Mouse (Mus musculus) neural tube, embryonic 11.5 days (tissue): ENCODE measurements around the gene Cldn18. TPM values are rescaled to one million over a fixed set of nuclear protein-coding genes. Genes with fewer than 3 reads are reported as not detected.

Source experiments
- ATAC-seq: fragments of 200-750 bp; cut with Nextera tagmentation; 2 replicates; pipeline ENCODE4 v1.8.0; 2017; ENCODE audit warnings: moderate number of reproducible peaks, mild to moderate bottlenecking, moderate TSS enrichment, moderate library complexity; ENCODE audit not compliant: insufficient read depth, low FRiP score, low TSS enrichment
- DNase-seq: peaks from one replicate; pipeline ENCODE4 v3.0.0-alpha.2; 2015; ENCODE audit warnings: low spot score
- H3K27ac ChIP-seq: fragments of 300-500 bp; sonication (generic); 2 replicates; pipeline ENCODE4 v1.5.1; 2014; ENCODE audit warnings: low read depth, mild to moderate bottlenecking, low read length
- H3K27me3 ChIP-seq: fragments of 300-500 bp; sonication (generic); 2 replicates; pipeline ENCODE4 v1.6.1; 2014; ENCODE audit warnings: mild to moderate bottlenecking, low read length, mixed read lengths; ENCODE audit not compliant: control insufficient read depth, insufficient read depth
- H3K36me3 ChIP-seq: fragments of 300-500 bp; sonication (generic); 2 replicates; pipeline ENCODE4 v1.6.1; 2014; ENCODE audit warnings: mild to moderate bottlenecking, low read length, moderate library complexity, mixed read lengths; ENCODE audit not compliant: control insufficient read depth, insufficient read depth
- H3K4me1 ChIP-seq: fragments of 300-500 bp; sonication (generic); 2 replicates; pipeline ENCODE4 v1.6.1; 2014; ENCODE audit warnings: low read length, mixed read lengths; ENCODE audit not compliant: control insufficient read depth, insufficient read depth
- H3K4me2 ChIP-seq: fragments of 300-500 bp; sonication (generic); 2 replicates; pipeline ENCODE4 v1.6.1; 2014; ENCODE audit warnings: low read depth, mild to moderate bottlenecking, moderate library complexity
- H3K4me3 ChIP-seq: fragments of 300-500 bp; sonication (generic); 2 replicates; pipeline ENCODE4 v1.5.1; 2014; ENCODE audit warnings: low read depth, low read length
- H3K9ac ChIP-seq: fragments of 300-500 bp; sonication (generic); 2 replicates; pipeline ENCODE4 v1.6.1; 2014; ENCODE audit warnings: mild to moderate bottlenecking, low read length
- H3K9me3 ChIP-seq: fragments of 300-500 bp; sonication (generic); 2 replicates; pipeline ENCODE4 v1.6.1; 2016; ENCODE audit warnings: low read length; ENCODE audit not compliant: control insufficient read depth
- WGBS: fragments of 180-500 bp; shearing (Covaris S2); extraction: QIAGEN DNeasy Blood & Tissue Kit; methylation state at CpG from one replicate; pipeline ENCODE4 v1.1.7; 2014; 5-methylcytosine and 5-hydroxymethylcytosine counted together
- polyA plus RNA-seq: library from polyadenylated mRNA; unstranded; fragments of >200 nt; fragmentation: Nextera tagmentation; extraction: Ambion mirVana; gene quantifications from 2 replicates; pipeline ENCODE4 v1.2.1, GENCODE M21; 2014

Gene Cldn18
- polyA plus RNA-seq, 1 experiment from 2014 or later = not detected

GRCm38 (mm10) chr9:99720011-99720410, 2.9 kb upstream of the Cldn18 start:
- no peak overlapping the region for H3K9ac ChIP-seq
- H3K4me2 ChIP-seq = no peak overlapping the region
- 50% methylated on average over 1 of the region's 1 CpGs for WGBS
- H3K4me3 ChIP-seq = no peak overlapping the region
- no peaks in the 10 kb centered on the region for H3K9me3 ChIP-seq
- H3K27ac ChIP-seq = no peak overlapping the region
- no peaks in the 10 kb centered on the region for H3K36me3 ChIP-seq
- H3K4me1 ChIP-seq = no peaks in the 10 kb centered on the region
- DNase-seq (no peak), ATAC-seq (no peak)
- H3K27me3 ChIP-seq = no peaks in the 10 kb centered on the region

- Histone ChIP-seq H3K27ac (no peak overlapping the region), H3K4me1 (no peaks in the 10 kb centered on the region), H3K4me2 (no peak overlapping the region), H3K9me3 (no peaks in the 10 kb centered on the region), H3K9ac (no peak overlapping the region), H3K27me3 (no peaks in the 10 kb centered on the region), H3K4me3 (no peak overlapping the region), H3K36me3 (no peaks in the 10 kb centered on the region)
- DNase-seq = no peak
- ATAC-seq = no peak
- WGBS = 90% methylated on average over 4 of the region's 4 CpGs
Measured at GRCm38 (mm10) chr9:99710297-99710696, 6.8 kb downstream of the Cldn18 start.

- no peaks in the 10 kb centered on the region for H3K4me1 ChIP-seq
- no peak overlapping the region for H3K9ac ChIP-seq
- H3K4me3 ChIP-seq = no peak overlapping the region
- WGBS = 92% methylated on average over 22 of the region's 22 CpGs
- no peak overlapping the region for H3K27ac ChIP-seq
- no peaks in the 10 kb centered on the region for H3K9me3 ChIP-seq
- ATAC-seq (no peak), DNase-seq (no peak)
- H3K27me3 ChIP-seq = no peaks in the 10 kb centered on the region
- H3K36me3 ChIP-seq = no peaks in the 10 kb centered on the region
- H3K4me2 ChIP-seq = no peak overlapping the region
Measured at GRCm38 (mm10) chr9:99709588-99710248, 7.3 kb downstream of the Cldn18 start.

- H3K4me3 ChIP-seq = no peak overlapping the region
- no peak overlapping the region for H3K4me2 ChIP-seq
- WGBS = 72% methylated on average over 11 of the region's 11 CpGs
- H3K9ac ChIP-seq = no peak overlapping the region
- H3K27me3 ChIP-seq = no peaks in the 10 kb centered on the region
- ATAC-seq = no peak
- H3K4me1 ChIP-seq = no peaks in the 10 kb centered on the region
- no peak for DNase-seq
- H3K27ac ChIP-seq = no peak overlapping the region
- no peaks in the 10 kb centered on the region for H3K36me3 ChIP-seq
- no peaks in the 10 kb centered on the region for H3K9me3 ChIP-seq
Measured at GRCm38 (mm10) chr9:99707425-99708126, 9.5 kb downstream of the Cldn18 start.

- H3K4me2 ChIP-seq = no peak overlapping the region
- no peak overlapping the region for H3K4me3 ChIP-seq
- H3K4me1 ChIP-seq = no peaks in the 10 kb centered on the region
- no peak overlapping the region for H3K9ac ChIP-seq
- ATAC-seq (no peak), DNase-seq (no peak)
- no peaks in the 10 kb centered on the region for H3K9me3 ChIP-seq
- no peaks in the 10 kb centered on the region for H3K27me3 ChIP-seq
- H3K27ac ChIP-seq = no peak overlapping the region
- WGBS = 93% methylated on average over 6 of the region's 6 CpGs
- H3K36me3 ChIP-seq = no peaks in the 10 kb centered on the region
Measured at GRCm38 (mm10) chr9:99706264-99706663, 10.8 kb downstream of the Cldn18 start.

GRCm38 (mm10) chr9:99703711-99704110, 13.4 kb downstream of the Cldn18 start:
- 87% methylated on average over 6 of the region's 6 CpGs for WGBS
- Histone ChIP-seq H3K36me3 (no peaks in the 10 kb centered on the region), H3K4me1 (no peaks in the 10 kb centered on the region), H3K9me3 (no peaks in the 10 kb centered on the region), H3K9ac (no peak overlapping the region), H3K27me3 (no peaks in the 10 kb centered on the region), H3K27ac (no peak overlapping the region), H3K4me3 (no peak overlapping the region), H3K4me2 (no peak overlapping the region)
- ATAC-seq (no peak), DNase-seq (no peak)

- Histone ChIP-seq H3K4me2 (no peak overlapping the region), H3K36me3 (no peaks in the 10 kb centered on the region), H3K9ac (no peak overlapping the region), H3K4me1 (no peaks in the 10 kb centered on the region), H3K27ac (no peak overlapping the region), H3K9me3 (no peaks in the 10 kb centered on the region), H3K4me3 (no peak overlapping the region), H3K27me3 (no peaks in the 10 kb centered on the region)
- DNase-seq (no peak), ATAC-seq (no peak)
- 90% methylated on average over 6 of the region's 6 CpGs for WGBS
Measured at GRCm38 (mm10) chr9:99702215-99702614, 14.9 kb downstream of the Cldn18 start.

GRCm38 (mm10) chr9:99701187-99701586, 15.9 kb downstream of the Cldn18 start:
- no peak for DNase-seq
- H3K9me3 ChIP-seq = no peaks in the 10 kb centered on the region
- 84% methylated on average over 2 of the region's 2 CpGs for WGBS
- ATAC-seq = no peak
- H3K4me1 ChIP-seq = no peaks in the 10 kb centered on the region
- H3K4me3 ChIP-seq = no peak overlapping the region
- H3K4me2 ChIP-seq = no peak overlapping the region
- no peak overlapping the region for H3K27ac ChIP-seq
- H3K9ac ChIP-seq = no peak overlapping the region
- no peaks in the 10 kb centered on the region for H3K27me3 ChIP-seq
- H3K36me3 ChIP-seq = no peaks in the 10 kb centered on the region

GRCm38 (mm10) chr9:99699752-99700389, 17.2 kb downstream of the Cldn18 start:
- H3K4me1 ChIP-seq = no peaks in the 10 kb centered on the region
- no peaks in the 10 kb centered on the region for H3K36me3 ChIP-seq
- 86% methylated on average over 2 of the region's 2 CpGs for WGBS
- no peaks in the 10 kb centered on the region for H3K27me3 ChIP-seq
- no peak overlapping the region for H3K4me3 ChIP-seq
- ATAC-seq = no peak
- no peaks in the 10 kb centered on the region for H3K9me3 ChIP-seq
- no peak overlapping the region for H3K27ac ChIP-seq
- no peak overlapping the region for H3K9ac ChIP-seq
- no peak for DNase-seq
- H3K4me2 ChIP-seq = no peak overlapping the region
